Mouse (Mus musculus): ENCODE data around the gene Ugcg. TPM values are rescaled to one million over a fixed set of nuclear protein-coding genes. Genes with fewer than 3 reads are reported as not detected.

Gene Ugcg
- polyA plus RNA-seq, 1 experiment from 2014 or later = 13.6 TPM

- ATAC-seq (ENCODE audit: insufficient number of reproducible peaks, insufficient read depth, low FRiP score, low TSS enrichment) = no peak
- H3K9me3 ChIP-seq = no peaks in the 10 kb centered on the region
- H3K4me1 ChIP-seq = no peaks in the 10 kb centered on the region; the same call in 1 of the 2 replicates
- no peak overlapping the region for H3K9ac ChIP-seq
- H3K36me3 ChIP-seq = no peaks in the 10 kb centered on the region
- no peaks in the 10 kb centered on the region for H3K27me3 ChIP-seq
- no peak overlapping the region for H3K4me3 ChIP-seq
- no peak overlapping the region for H3K4me2 ChIP-seq (replicated peaks)
- no peak overlapping the region for H3K27ac ChIP-seq
- WGBS = 80% methylated on average over 9 of the region's 10 CpGs
These were observed 45.0 kb downstream of the Ugcg start for GRCm38 (mm10) chr4:59234014-59234413.

- no peak for ATAC-seq (ENCODE audit: insufficient number of reproducible peaks, insufficient read depth, low FRiP score, low TSS enrichment)
- no peak overlapping the region for H3K9ac ChIP-seq
- no peaks in the 10 kb centered on the region for H3K27me3 ChIP-seq
- H3K4me2 ChIP-seq (replicated peaks) = no peak overlapping the region
- peaks cover 3% of the 10 kb centered on the region; the same call in 1 of the 2 replicates for H3K4me1 ChIP-seq
- H3K36me3 ChIP-seq = no peaks in the 10 kb centered on the region
- H3K9me3 ChIP-seq = no peaks in the 10 kb centered on the region
- H3K27ac ChIP-seq = no peak overlapping the region
- WGBS = 86% methylated on average over 23 of the region's 23 CpGs
- H3K4me3 ChIP-seq = no peak overlapping the region
These were observed 45.6 kb downstream of the Ugcg start for GRCm38 (mm10) chr4:59234451-59235216.

DNA sequence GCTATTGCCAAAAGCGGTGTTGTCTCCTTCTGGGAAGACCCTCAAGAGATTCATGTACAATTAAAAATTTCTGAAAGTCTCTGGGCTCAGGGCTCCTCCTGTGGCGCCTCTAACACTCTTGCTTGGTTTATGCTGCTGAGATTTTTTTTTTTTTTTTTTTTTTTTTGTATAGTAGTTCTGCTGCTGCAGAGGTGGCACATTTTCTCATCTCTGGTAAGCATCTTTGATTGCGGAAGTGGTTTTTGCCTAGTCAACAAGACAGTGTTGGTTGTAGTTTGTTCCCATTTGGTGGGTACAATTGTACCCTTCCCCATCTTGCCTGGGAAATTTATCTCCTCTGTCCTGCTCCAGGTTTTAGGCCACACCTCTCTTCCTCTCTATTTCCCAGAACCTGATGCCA is 47.3 kb downstream of the Ugcg start:
- H3K4me1 ChIP-seq = peaks cover 3% of the 10 kb centered on the region; the same call in 1 of the 2 replicates
- H3K36me3 ChIP-seq = no peaks in the 10 kb centered on the region
- H3K27ac ChIP-seq = no peak overlapping the region
- H3K9ac ChIP-seq = no peak overlapping the region
- H3K27me3 ChIP-seq = no peaks in the 10 kb centered on the region
- H3K4me3 ChIP-seq = no peak overlapping the region
- no peaks in the 10 kb centered on the region for H3K9me3 ChIP-seq
- no peak for ATAC-seq (ENCODE audit: insufficient number of reproducible peaks, insufficient read depth, low FRiP score, low TSS enrichment)
- no peak overlapping the region for H3K4me2 ChIP-seq (replicated peaks)
- 89% methylated on average over 3 of the region's 3 CpGs for WGBS

- Histone ChIP-seq H3K4me2 (replicated peaks) (no peak overlapping the region), H3K36me3 (no peaks in the 10 kb centered on the region), H3K4me3 (no peak overlapping the region), H3K4me1 (peaks cover 3% of the 10 kb centered on the region; the same call in 1 of the 2 replicates), H3K27me3 (no peaks in the 10 kb centered on the region), H3K9me3 (no peaks in the 10 kb centered on the region), H3K27ac (no peak overlapping the region), H3K9ac (no peak overlapping the region)
- ATAC-seq (ENCODE audit: insufficient number of reproducible peaks, insufficient read depth, low FRiP score, low TSS enrichment) = no peak
- 79% methylated on average over 9 of the region's 9 CpGs for WGBS
These were observed 49.7 kb downstream of the Ugcg start for GRCm38 (mm10) chr4:59238641-59239311.

DNA sequence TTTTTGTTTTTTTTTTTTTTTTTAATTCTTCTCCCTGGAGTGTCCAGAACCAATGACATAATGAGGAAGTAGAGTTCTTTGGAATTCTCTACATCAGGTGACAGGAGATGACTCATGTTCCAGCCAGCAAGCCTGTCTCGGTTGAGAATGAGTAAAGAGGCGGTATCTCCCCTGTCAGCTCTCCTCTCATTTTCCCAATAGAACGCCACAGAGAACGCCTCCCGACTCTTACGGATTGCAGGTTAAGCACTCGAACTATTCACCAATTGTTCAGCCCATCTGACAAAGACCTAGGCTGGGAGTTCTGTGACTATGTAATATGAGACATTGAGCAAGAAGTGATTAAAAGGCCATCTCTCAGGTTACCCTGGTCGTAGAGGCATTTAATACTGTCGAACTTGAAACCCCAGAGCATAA is 50.3 kb downstream of the Ugcg start:
- Histone ChIP-seq H3K9me3 (no peaks in the 10 kb centered on the region), H3K4me2 (replicated peaks) (no peak overlapping the region; the same call in 1 of the 2 replicates), H3K36me3 (no peaks in the 10 kb centered on the region), H3K27ac (no peak overlapping the region), H3K4me1 (peaks cover 3% of the 10 kb centered on the region; the same call in 1 of the 2 replicates), H3K4me3 (no peak overlapping the region), H3K9ac (no peak overlapping the region), H3K27me3 (no peaks in the 10 kb centered on the region)
- 29% methylated on average over 9 of the region's 9 CpGs for WGBS
- no peak for ATAC-seq (ENCODE audit: insufficient number of reproducible peaks, insufficient read depth, low FRiP score, low TSS enrichment)

DNA sequence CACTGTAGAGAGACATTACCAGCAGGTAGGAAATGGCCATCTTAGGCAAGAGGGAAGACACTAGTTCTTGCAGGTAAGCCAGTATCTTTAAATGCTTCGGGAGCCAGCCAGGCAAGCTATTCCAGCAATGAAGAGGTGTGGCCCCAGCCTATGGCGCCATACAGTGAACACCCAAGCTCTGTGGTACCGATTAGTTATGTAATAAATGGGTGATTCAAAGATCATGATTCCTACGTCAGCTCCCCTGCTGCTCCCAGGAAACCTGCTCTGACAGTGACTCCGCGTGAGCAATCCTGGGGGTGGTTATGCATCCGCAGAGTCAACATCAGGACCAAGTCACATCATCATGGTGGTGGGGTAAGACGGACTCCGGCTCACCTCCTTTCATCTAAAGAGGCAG is 51.1 kb downstream of the Ugcg start:
- no peak overlapping the region for H3K4me2 ChIP-seq (replicated peaks)
- WGBS = 94% methylated on average over 9 of the region's 9 CpGs
- no peak overlapping the region for H3K27ac ChIP-seq
- no peaks in the 10 kb centered on the region for H3K27me3 ChIP-seq
- H3K4me1 ChIP-seq = peaks cover 3% of the 10 kb centered on the region; the same call in 1 of the 2 replicates
- H3K9ac ChIP-seq = no peak overlapping the region
- ATAC-seq (ENCODE audit: insufficient number of reproducible peaks, insufficient read depth, low FRiP score, low TSS enrichment) = no peak
- H3K4me3 ChIP-seq = no peak overlapping the region
- no peaks in the 10 kb centered on the region for H3K36me3 ChIP-seq
- H3K9me3 ChIP-seq = no peaks in the 10 kb centered on the region

- Histone ChIP-seq H3K27me3 (no peaks in the 10 kb centered on the region), H3K4me2 (replicated peaks) (no peak overlapping the region), H3K27ac (no peak overlapping the region), H3K9ac (no peak overlapping the region), H3K4me1 (peaks cover 3% of the 10 kb centered on the region; the same call in 1 of the 2 replicates), H3K4me3 (no peak overlapping the region), H3K9me3 (no peaks in the 10 kb centered on the region), H3K36me3 (no peaks in the 10 kb centered on the region)
- no peak for ATAC-seq (ENCODE audit: insufficient number of reproducible peaks, insufficient read depth, low FRiP score, low TSS enrichment)
- WGBS = 92% methylated on average over 4 of the region's 4 CpGs
These were observed 52.0 kb downstream of the Ugcg start for GRCm38 (mm10) chr4:59241096-59241495.

- WGBS = 97% methylated on average over 3 of the region's 3 CpGs
- ATAC-seq (ENCODE audit: insufficient number of reproducible peaks, insufficient read depth, low FRiP score, low TSS enrichment) = no peak
These were observed 53.2 kb downstream of the Ugcg start for GRCm38 (mm10) chr4:59242221-59242620.

DNA sequence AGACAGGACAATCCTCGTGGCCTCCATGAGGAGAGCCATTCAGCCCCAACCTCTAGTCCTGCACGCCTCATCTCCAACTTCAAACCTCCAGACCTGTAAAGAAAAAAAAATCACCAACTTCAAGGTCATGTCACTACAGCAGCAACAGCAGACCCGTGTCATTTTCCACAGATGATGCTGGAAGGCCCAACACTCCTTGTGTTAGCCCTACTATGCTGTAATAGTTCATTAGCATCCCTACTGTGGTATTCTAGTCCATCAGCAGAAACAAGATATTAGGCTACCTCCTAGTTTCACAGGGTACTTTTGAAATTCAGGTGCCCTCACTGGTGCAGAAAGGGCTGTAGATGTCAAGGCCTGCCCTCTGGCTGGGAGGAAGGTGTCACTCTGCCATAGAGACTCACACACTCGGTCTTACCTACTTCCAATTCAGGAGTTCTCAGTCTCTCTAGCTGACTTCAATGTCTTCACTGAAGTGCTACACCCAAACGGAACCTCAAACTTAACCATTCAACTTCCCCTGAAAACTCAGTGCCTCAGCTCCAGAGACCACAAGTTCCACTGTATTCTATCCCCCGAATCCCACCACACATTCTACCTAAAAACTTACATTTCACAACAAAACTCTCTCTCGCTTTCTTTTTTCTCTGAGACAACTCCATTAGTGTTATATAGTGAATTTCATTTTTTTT is 54.9 kb downstream of the Ugcg start:
- Histone ChIP-seq H3K4me1 (peaks cover 3% of the 10 kb centered on the region; the same call in 1 of the 2 replicates), H3K9ac (no peak overlapping the region), H3K27ac (no peak overlapping the region), H3K9me3 (no peaks in the 10 kb centered on the region), H3K4me2 (replicated peaks) (no peak overlapping the region), H3K4me3 (no peak overlapping the region), H3K27me3 (no peaks in the 10 kb centered on the region), H3K36me3 (no peaks in the 10 kb centered on the region)
- 81% methylated on average over 7 of the region's 7 CpGs for WGBS
- no peak for ATAC-seq (ENCODE audit: insufficient number of reproducible peaks, insufficient read depth, low FRiP score, low TSS enrichment)

More at GRCm38 (mm10) chr4:59242221-59242620, 53.2 kb downstream of the Ugcg start:
- Histone ChIP-seq H3K9me3 (no peaks in the 10 kb centered on the region), H3K9ac (no peak overlapping the region), H3K4me3 (no peak overlapping the region), H3K4me1 (peaks cover 3% of the 10 kb centered on the region; the same call in 1 of the 2 replicates), H3K27me3 (no peaks in the 10 kb centered on the region), H3K36me3 (no peaks in the 10 kb centered on the region), H3K4me2 (replicated peaks) (no peak overlapping the region), H3K27ac (no peak overlapping the region)

GRCm38 (mm10) chr4:59244791-59245555 is 55.9 kb downstream of the Ugcg start:
- 82% methylated on average over 7 of the region's 7 CpGs for WGBS
- Histone ChIP-seq H3K4me3 (no peak overlapping the region), H3K9ac (no peak overlapping the region), H3K27ac (no peak overlapping the region), H3K9me3 (no peaks in the 10 kb centered on the region), H3K27me3 (no peaks in the 10 kb centered on the region), H3K4me1 (no peaks in the 10 kb centered on the region), H3K36me3 (no peaks in the 10 kb centered on the region), H3K4me2 (replicated peaks) (no peak overlapping the region)
- no peak for ATAC-seq (ENCODE audit: insufficient number of reproducible peaks, insufficient read depth, low FRiP score, low TSS enrichment)

DNA sequence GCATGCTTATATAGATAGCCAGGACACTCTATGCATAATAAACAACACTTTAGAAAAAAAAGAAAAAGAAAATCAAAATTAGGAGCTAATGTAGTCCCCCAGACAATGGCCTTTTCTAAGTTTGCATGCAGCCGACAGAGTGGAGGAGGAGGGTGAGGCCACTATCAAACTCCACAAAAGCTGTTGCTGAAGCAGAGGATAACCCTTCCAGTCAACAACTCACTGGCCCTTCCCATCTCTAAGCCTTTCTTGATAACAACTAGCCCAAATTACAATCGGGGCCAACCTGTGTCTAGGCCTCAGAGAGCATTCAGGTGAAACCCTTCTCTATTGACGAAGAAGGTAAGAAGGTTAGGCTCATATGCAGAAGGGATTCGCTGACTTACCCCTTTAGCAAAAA is 56.7 kb downstream of the Ugcg start:
- H3K36me3 ChIP-seq = no peaks in the 10 kb centered on the region
- no peak overlapping the region for H3K9ac ChIP-seq
- no peak overlapping the region for H3K4me3 ChIP-seq
- 90% methylated on average over 4 of the region's 4 CpGs for WGBS
- ATAC-seq (ENCODE audit: insufficient number of reproducible peaks, insufficient read depth, low FRiP score, low TSS enrichment) = no peak
- H3K27ac ChIP-seq = no peak overlapping the region
- no peak overlapping the region for H3K4me2 ChIP-seq (replicated peaks)
- no peaks in the 10 kb centered on the region for H3K27me3 ChIP-seq
- H3K9me3 ChIP-seq = no peaks in the 10 kb centered on the region
- no peaks in the 10 kb centered on the region for H3K4me1 ChIP-seq

Measured in embryonic facial prominence, embryonic 12.5 days (tissue).